Mouse (Mus musculus) liver, adult 2 months (tissue): Measurements from ENCODE around the gene Agbl5.

Experiments
- CTCF ChIP-seq: fragments of 200-500 bp; IDR thresholded peaks from 2 replicates; pipeline ENCODE4 v1.5.1; 2011; ENCODE audit warnings: low read depth, low read length, control low read depth
- POLR2A ChIP-seq: fragments of 200-500 bp; IDR thresholded peaks from 2 replicates; pipeline ENCODE4 v1.6.1; 2011; ENCODE audit warnings: low read length, control low read depth; ENCODE audit not compliant: insufficient read depth; ENCODE audit errors: extremely low read depth

- TF ChIP-seq CTCF (no peak), POLR2A (no peak)
Measured at GRCm38 (mm10) chr5:30927945-30928529, 39.5 kb downstream of the Agbl5 start.
